Mouse (Mus musculus) activated CD4-positive, CD25-positive, alpha-beta regulatory T cell, adult 4 months (primary cell): Measurements from ENCODE around the gene Gm45208. TPM values are rescaled to one million over a fixed set of nuclear protein-coding genes. Genes with fewer than 3 reads are reported as not detected.
A peak's percentile ranks its signal among the peaks of the same experiment; 100 is the strongest.
"Not testable (repeated sequence)": the region's sequence is repeated elsewhere in the genome, so short reads cannot be mapped to it uniquely, and the experiment has no call there.

Experiments
- ATAC-seq: one replicate; pipeline ENCODE4 v1.8.0; 2017
- polyA plus RNA-seq, 2 experiments: library from polyadenylated mRNA; unstranded; fragments of 100-300 nt; shearing (Covaris generic); gene quantifications; one replicate each; pipeline ENCODE4 v1.2.1; 2017

Gm45208 gene
- polyA plus RNA-seq, 2 experiments from 2014 or later: not detected

DNA sequence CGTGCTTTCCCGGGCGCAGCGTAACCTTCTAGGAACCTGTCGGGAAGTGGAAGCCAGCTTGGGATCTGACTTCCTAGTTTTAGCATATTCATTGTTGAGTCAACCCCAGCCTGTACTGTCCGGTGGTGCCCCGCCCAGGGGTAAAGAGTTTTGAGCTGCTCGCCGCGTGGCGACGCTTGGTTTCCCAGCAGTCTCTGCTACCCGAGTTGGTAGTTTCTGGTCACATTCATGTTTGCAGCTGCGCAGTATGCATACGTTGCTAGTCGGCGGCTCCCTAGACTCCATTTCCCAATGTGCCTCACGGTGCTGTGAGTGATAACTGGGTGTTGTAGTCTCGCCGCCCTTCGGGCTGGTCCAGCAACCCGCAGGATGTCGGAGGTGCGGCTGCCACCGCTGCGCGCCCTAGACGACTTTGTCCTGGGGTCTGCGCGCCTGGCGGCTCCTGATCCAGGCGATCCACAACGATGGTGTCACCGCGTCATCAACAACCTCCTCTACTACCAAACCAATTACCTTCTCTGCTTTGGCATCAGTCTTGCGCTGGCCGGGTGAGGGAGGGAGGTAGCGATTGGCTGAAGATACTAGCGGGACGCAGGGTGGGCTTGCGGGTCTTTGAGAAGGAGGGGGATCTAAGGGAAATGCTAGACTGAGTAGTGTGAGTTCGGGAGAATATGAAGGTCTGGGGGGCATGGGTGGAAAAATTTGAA lies 6.3 kb downstream of the Gm45208 start, which contains the start of gene Praf2:
Praf2 (plus strand) TSS at position 225 of the 707 bp plus-strand sequence.
- ATAC-seq: peak; percentile 91

DNA sequence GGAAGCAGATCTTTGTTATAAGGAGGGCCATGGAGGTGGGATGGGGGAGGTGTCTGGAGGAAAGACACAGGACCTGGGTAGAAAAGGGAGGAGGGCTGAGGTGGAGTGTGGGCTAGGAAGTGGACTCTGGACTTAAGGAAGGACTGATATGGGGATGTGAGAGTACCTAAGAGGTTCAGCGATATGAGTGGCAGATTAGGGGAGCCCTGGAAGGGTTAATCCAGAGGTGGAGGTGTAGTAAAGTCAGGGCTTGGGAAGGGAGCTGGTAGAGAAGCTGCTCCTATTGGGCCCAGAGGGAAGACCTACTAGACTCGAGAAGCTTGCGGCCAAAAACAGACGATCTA lies 6.8 kb downstream of the Gm45208 start:
- ATAC-seq: no peak

DNA sequence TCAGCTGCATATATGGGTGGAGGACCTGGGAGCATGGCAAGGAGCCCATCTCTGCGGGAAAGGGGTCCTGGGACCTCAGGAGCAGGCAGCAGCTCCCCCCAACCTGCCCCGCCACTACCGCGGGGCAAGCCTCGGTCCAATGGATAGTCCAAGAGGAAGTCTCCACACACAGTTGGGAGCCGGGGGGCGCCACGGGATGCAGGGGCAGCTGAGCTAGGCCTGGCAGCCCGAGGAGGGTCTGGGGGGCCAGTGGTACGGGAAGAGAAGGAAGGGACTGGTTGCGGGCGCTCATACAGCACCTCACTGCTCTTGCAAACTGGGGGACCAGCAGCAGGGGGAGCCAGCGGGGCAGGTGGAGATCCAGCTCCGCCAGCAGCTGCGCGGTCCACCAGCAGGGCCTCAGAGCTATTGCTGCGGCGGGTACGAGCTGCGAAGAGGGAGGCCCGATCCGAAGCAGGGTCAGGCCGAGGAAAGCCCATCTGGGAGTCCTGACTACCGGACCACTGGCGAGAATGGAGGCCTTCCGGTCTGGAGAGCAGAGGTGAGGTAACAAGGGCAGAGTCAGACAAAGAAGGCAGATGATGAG lies 11.6 kb downstream of the Gm45208 start:
- peak; percentile 72 for ATAC-seq

DNA sequence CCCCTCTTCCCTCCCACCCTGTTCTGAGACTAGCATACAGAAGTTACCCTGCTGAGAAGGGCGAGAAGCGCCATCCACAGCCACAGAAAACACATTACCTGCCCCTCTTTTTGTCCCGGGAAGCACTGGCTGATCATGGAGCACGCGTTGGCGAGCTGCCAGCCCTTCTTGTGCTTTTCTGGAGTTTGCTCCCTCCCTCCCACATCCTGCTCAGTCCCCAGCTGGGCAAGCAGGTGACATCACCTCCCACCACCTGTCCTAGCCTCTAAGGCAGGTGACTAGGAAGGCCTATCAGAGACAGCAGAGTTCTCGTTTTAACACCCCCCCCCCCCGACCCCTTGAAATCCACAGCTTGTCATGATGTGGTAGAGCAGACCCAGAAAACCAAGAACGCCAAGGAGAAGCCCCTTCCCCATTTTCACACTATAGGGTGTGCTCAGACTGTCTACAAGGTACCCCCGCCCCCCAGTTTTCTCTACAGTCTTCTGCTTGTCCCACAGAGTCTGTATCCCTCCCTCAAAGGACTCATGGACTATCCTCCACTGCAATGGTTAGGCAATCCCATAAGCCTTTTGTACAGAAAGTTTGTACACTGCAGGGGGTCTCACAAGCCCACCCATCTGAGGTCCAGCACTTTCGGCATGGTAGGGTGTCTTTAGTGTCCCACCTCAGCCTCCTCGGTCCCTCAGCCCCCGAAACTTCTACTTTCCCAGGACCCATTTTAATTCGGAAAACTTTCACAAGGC lies 17.5 kb downstream of the Gm45208 start:
- ATAC-seq: no peak

DNA sequence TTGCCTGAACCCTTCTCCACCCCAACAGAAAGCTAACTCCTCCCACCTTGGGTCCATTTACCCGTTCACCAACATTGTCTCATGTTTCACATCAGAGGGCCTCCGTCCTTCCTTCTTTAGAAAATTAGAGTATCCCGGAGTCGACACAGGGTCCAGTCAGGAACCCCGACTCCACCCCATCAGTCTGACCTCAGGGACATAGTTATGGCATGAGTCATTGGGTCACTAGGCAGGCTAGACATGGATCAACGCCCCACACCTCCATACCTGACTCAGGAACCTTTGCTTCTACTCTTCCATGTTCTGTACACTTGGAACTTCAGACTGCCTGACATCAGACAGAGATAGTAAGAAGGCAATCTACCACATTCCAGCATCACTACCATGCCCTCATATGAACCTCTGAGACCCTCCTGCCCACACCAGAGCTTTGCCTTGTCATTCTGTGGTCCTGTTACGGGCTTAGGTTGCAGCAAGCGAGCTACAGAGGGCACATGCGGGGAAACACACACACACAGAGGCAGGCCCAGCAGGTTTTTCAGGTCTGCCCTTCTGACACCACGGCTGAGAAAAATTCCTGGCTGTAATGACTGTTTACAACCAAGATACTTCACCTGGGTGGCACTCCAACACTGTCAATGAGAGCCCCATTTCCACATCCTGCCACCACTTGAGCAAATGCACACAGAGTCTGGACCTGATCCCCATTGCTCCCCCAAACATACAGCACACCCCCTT lies 18.2 kb downstream of the Gm45208 start:
- ATAC-seq: no peak

DNA sequence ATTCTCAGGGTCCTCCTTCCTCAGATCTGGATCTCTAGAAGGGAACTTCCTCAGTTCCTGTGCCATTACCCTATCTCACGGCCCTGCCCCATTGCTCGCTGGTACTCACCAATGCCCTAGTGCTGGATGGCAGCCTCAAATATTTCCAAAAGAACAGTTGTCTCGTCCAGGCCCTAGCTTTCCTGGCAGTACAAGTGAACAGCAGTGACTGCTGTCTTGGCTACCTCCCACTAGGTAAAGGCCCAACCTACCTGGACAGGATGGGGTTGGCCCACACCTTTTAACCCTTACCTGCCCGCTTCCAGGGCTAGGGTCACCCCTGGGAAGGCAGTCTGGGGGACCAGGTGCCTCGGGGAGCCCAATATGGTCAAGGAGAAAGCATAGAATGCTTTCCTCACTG lies 19.1 kb downstream of the Gm45208 start:
- ATAC-seq: no peak

DNA sequence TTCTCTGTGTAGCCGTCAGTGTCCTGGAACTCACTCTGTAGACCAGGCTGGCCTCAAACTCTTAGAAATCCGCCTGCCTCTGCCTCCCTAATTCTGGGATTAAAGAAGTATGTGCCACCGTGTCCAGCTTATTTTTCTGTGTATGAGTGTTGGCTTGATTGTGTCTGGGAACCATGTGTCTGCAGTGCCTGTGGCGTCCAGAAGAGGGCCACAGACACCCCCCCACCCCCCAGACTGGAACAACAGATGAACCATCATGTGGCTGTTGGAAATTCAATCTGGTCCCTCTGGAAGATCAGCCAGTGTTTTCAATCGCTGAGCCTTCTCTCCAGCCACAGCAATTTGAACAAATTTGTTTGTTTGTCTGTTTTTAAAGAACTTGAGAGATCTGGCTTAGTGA lies 21.4 kb downstream of the Gm45208 start:
- ATAC-seq: no peak

DNA sequence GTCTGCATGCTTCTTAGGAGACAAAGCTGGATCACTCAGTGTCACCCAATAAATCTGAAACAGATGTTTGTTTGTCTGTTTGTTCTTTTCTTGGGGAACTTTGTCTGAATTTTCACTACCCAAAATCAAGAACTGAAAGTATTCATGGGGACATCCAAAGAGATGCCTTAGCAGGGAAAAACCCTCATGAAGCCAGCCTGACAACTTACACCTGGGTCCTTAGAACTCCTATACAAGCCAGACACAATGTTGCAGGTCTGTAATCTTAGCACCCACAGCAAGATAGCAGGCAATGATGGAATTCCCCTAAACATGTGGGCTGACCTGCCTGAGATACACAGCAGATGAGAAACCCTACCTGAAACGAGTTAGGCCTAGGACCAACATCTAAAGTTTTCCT lies 22.9 kb downstream of the Gm45208 start:
- ATAC-seq: no peak

DNA sequence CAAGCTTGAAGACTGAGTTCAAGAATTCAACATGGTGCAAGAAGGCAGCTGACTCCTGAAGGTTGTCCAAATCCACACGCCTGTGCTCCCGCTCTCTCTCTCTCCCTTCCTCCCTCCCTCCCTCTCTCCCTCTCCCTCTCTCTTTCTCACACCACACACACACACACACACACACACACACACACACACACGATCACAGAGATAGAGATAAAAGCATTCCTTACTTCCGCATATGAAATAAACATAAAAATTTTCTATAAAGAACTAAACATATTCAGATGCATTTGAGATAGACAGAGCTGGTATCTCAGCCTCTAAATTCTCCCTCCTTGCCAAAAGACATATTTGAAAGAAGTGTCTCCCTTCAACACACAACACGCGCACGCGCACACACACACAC lies 23.4 kb downstream of the Gm45208 start:
- no peak for ATAC-seq

DNA sequence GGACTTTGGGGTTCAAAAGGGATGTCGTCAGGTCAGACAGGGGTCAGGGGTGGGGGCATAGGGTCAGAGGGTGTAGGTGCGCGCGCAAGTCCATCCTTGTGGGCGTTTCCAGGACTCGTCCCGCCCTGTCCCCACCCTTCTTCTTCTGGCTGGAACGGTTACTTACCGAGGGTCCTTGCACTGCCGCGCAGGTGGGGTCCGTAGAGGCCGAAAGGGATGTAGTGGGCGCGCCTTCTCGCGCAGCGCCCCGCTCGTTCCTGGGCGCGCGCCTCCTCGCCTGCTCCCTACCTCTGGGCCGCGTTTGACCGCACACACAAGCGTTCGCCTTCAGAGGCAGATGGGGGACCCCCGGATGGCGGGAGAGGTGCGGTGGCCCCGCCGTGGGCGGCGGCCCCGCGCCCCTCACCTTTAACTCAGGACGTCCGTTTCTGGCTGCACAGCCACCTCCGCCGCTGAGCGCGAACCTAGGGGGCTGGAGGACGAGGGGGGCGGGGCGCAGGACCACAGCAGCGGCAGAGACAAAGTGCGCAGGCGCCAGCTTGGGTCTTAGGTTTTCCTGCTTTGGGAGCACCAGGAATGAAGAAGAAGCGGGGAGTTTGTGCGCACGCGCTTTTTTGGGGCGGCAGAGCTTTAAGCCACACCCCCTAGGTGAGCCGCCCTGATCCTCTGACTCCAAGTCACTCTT lies 28.5 kb downstream of the Gm45208 start, which contains the start of gene Ccdc120:
Ccdc120 (minus strand) TSS at position 474 of the 685 bp plus-strand sequence.
- ATAC-seq: peak; percentile 10

DNA sequence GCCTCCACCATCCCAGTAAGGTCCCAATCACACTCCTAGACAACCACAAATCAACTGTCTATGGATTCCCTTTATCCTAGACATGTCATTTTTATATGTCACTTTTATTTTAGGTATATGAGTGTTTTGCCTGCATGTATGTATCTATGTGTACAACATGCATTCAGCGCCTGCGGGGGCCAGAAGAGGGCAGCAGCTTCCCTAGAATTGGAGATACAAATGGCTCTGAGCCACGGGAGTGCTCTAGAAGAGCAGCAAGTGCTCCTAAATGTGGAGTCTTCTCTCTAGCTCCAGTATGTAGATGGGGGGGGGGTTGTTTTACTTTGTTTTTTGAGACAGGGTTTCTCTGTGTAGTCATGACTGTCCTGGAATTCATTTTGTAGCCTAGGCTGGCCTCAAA lies 31.6 kb downstream of the Gm45208 start:
- not testable (repeated sequence) for ATAC-seq

DNA sequence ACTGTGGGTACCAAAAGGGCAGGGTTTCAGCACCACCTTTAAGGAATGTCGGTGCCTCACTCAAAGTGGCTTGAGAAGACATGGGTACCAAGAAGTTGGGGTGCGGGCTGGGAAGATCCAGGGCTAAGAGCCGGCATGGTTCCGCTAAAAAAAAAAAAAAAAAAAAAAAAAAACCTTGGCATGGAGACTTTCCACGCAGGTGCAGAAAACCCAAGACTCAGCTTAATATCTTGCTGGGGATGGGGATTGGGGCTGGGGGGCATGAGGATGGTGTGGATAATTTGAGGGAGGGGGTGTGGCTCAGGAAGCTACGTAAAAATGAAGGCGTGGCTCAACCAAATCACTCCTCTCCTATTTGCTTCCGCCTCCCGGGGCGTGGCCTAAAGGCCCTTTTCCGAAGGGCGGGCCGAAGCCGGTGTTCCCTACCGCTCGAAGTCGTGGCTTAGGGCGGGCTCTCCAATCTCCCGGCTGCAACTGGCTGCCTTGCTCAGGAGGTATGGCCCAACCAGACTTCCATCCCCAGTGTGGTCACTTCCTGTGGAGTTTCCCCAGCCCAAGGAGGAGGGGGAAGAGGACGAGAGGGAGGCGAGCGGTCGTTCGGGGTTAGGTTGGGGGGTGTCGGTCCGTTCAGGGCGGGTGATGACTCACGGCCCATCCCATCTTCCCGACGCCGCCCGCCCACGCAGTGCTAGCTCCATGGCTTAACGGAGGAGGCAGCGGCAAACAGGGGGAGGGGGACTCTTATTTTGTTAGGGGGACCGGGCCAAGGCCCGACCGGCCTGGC lies 40.3 kb downstream of the Gm45208 start, which contains the start of gene Tfe3:
Tfe3 (plus strand) TSS at position 424 of the 784 bp plus-strand sequence.
- peak; percentile 94 for ATAC-seq

DNA sequence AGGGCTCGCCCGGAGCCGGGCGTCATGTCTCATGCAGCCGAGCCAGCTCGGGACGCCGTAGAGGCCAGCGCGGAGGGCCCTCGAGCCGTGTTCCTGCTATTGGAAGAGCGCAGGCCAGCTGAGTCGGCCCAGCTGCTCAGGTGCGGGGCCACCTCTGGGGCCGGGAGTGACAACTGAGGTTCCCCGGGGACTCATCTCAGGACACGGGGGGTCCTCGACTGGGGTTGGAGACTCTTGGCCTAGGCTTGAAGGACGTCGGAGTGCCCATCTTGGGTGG lies 40.8 kb downstream of the Gm45208 start:
- ATAC-seq: no peak

DNA sequence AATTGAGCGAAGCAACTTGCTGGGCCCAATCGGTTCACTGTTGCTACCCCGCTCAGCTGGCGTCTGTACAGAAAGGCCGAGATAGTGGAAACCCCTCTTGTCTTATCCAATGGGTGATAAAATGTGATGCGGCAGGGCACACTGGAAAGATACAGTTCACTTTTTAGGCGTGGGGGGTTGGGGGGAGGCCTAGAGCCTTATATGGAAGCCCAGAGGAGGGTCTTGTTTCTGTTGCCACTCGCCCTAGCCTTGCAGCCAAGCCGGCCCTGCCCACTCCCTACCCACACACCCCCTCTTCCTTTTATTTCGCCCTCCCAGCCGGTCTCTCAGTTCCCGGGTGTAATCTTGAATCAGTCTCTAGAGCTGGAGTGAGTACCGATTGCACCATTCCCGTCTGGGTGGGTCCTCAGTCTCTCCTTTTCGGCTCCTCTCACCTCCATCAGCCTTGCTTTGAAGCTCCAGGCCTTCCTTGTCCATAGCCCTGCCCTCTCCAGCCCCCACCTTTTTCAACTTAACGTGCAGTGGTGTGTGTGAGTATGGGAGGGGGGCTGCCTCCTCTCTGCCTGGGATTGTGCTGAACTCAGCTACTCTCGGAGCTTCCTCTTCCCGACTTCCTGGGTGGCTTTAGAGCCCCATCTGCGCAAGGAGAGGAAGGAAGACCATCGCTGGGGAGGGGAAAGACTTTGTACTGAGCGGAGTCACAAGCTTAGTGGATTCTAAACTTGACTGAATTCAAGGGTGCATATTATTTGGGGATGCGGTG lies 41.8 kb downstream of the Gm45208 start:
- no peak for ATAC-seq

DNA sequence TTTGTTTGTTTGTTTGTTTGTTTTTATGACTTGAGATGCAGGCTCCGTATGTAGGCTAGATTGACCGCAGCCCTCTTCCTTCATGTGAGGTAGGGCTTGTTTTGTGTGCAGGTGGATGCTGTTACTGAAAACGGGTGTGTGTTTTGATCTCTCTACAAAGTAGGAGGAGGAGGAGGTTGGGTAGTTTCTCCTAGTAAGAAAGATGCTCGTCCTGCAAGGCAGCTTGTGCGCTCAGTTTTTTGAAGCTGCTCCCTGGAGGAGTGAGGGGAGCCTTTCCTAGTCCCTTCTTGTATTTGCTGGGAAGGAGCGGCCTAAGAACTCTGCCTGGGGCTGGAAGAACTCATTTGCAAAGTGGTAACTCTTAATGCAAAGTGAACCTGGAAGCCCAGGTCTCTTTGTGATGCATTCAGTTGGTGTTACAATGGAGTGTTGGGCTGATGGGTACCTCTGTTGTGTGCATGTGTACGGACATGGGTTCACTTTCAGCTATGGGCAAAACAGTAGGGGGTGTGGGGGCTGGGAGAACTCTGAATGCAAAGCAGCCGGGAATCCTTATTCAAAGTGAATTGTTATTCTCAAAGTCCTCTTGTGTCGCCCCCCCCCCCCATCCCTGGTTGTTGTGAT lies 42.7 kb downstream of the Gm45208 start:
- ATAC-seq: no peak

DNA sequence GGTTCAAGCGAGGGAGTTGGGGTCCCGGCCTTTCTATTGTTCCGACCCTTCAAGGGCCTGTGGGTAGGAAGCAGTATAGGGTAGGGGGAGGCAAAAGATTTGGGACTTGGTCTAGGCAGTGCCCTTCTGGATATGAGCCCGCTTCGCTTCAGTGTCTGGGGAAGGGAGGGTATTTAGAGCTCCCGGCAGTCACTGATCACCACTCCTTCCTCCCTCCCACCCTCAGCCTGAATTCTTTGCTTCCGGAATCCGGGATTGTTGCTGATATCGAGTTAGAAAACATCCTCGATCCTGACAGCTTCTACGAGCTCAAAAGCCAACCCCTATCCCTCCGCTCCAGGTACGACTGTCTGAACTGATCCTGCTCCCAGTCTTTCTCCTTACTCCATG lies 43.2 kb downstream of the Gm45208 start:
- no peak for ATAC-seq

DNA sequence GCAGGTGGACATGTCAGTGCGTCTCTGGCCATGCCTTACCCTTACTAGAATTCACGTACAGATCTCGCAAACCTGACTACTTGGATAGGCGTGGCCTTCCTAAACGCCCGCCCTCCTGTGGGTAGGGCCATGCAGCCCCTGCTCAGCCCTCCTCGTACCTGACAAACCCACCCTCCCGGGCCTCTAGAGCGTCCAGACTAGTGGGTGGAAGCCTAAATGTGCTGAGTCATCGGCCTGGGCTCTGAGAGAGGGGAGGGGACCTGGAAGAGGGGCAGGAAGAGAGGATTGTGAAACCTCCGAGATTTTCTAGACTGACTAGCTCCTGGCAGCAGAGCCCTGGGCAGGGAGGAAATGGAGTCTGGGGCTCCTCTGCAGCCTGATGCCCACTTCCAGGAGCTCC lies 43.7 kb downstream of the Gm45208 start:
- ATAC-seq: no peak

DNA sequence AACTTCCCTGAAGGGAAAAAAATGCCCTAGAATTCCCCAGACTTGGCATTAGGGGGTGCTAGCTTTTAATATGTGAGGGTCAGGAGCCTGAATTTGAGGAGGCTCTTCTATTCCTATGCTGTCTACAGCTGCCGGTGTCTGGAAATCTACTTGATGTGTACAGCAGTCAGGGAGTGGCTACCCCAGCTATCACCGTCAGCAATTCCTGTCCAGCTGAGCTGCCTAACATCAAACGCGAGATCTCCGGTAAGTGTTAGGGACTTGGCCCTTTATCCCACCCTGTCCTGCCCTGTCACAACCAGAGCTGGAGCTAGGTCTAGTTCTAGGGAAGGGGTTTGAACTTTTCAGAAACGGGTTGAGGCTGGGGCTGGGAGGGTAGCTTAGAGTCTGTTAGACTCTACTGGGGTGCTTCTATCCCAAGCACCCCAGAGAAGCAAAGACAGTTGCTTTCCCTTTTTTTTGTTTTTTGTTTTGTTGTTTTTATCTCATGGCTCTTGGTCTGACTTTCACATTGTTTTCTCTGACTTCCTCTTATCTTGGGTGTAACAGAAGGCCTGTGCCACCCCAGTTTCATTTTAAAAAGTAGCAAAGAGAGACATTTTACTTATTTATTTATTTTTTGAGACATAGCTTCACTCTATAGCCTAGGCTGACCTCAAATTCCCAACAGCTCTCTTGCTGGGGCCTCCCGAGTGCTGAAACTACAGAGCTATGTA lies 47.4 kb downstream of the Gm45208 start:
- ATAC-seq: no peak

DNA sequence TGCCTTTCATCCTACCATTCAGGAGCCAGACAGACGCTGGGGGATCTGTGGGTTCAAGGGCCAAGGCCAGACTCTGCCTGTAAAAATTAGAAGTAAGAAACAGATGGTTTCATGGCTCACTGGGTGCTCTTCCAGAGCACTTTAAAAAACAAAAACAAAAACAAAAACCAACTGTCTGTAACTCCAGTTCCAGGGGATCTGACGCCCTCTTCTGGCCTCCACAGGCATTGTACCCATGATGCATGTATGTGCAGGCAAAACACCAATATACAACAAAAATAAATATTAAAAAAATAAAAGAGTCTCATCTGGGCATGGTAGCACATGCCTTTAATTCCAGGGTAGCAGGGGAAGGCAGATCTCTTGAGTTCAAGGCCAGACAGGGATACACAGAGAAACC lies 50.7 kb downstream of the Gm45208 start:
- ATAC-seq: no peak
